Mouse (Mus musculus) T-helper 1 cell (primary cell): ENCODE measurements at regions not wholly inside any gene's neighbourhood (a gene's known extent, or its start where the extent isn't known, plus 50 kb on each side); places are given as distances from the start of the nearest gene placed in this dataset.

Experiments
- in situ Hi-C: fragments of 300-600 bp; cut with MboI, MseI; formaldehyde crosslinking; loops from one replicate; pipeline ENCODE4 v1.15.1; 2025; ENCODE audit warnings: high pct_unique_total_duplicates

- in situ Hi-C loops, result no loop called here
Observed at GRCm38 (mm10) chr10:102705848-102706247, 193.8 kb downstream of the Rassf9 start.

DNA sequence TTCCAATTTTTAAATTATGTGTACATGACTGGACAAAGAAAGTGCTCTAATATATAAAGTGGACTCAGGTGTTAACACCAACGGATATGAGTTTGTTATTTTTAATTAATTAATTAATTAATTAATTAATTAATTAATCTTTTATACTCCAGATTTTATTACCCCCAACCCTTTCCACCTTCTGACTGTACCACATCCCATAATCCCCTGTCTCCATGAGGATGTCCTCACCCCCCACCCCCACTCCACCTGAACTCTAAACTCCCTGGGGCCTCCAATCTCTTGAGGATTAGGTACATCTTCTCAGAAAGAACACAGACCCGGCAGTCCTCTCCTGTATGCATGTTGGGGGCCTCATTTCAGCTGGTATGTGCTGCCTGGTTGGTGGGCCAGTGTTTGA is 182.8 kb downstream of the Rassf9 start:
- in situ Hi-C loops, result no loop called here

- in situ Hi-C loops, result no loop called here
Observed at GRCm38 (mm10) chr10:102689966-102690365, 177.9 kb downstream of the Rassf9 start.

GRCm38 (mm10) chr10:102686667-102687397 is 174.8 kb downstream of the Rassf9 start:
- in situ Hi-C loops, result no loop called here

DNA sequence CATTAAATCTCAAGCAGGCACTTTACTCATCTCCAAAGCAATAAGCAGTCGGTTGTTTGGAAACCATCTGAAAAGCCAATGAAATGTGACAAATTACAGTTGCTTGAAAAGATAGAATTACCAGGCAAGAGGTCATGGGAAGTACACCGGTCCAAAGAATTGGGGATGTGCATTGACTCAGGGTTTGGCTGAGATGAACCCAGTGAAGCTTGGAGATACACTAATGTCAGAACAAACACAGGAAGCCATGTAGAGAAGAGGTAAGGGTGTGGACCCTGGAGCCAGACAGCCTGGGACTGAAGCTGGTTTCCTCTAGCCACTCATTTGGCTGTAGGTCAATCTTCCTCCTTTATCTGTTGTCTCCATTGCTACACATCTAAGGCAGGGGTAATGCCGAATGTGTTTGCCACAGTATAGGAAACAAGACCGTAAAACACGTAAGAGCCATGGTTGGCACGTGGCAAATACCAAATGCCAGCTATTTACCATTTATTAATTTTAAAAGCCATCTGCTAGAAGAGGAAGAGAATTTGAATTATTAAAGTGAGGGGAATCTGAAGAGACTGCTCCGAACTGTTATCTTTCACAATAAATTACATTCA is 173.9 kb downstream of the Rassf9 start:
- in situ Hi-C loops, result no loop called here

GRCm38 (mm10) chr10:102667359-102667758 is 155.3 kb downstream of the Rassf9 start:
- in situ Hi-C loops, result no loop called here

DNA sequence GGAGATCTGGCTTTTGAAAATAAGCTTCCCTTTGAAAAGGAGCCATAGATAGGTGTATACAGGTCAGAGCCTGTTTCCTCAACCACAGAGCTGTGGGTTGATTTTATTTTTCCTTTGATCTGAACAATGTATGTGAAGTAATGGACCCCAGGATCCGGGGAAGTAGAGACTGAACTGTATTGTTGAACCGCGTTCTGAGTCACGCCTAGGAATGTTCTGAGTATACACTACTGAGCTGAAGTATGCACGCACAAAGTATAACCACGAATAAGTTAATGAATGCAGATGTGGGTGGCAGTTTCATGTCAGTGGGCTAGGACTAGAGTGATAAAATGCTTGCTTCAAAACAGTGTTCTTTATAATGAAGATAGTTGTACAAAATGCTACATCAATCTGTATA is 147.7 kb downstream of the Rassf9 start:
- in situ Hi-C loops, result no loop called here

DNA sequence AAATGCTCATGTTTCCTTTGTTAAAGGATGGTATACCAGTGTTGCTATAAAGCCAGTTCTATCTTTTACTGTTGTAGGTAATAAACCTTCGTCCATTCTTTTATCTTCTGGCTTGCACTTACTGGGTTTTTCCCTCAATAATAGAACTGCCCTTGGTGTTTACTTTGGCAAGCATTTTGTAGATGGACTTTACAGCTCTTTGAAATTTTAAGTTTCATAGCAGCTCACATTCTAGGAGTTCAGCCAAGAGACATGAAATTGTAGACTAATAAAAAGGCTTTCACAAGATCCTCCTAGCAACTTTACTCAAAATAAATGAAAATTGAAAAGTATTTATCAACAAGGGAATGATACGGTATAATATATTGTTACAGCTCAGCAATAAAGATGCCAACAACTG is 124.5 kb downstream of the Rassf9 start:
- in situ Hi-C loops, result no loop called here

DNA sequence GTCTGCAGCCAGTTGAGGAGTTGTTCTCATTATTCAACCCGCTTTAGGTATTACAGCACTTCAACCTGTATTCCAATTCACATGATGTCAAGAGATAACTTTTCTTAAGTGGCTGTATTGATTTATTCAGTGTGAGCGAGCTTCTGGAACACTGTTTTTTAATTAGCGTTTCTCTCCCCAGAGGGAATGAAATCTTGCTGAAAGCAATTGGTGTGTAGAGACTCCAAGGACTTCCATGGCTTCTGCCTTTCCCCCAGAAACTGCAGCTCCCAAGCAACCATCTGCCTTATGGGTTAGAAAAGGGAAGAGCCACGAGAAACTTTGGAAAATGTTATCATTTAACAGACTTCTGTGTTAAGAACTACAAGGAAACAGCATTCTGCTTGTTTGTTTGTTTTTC is 121.4 kb downstream of the Rassf9 start:
- in situ Hi-C loops, result no loop called here

- in situ Hi-C loops, result no loop called here
Observed at GRCm38 (mm10) chr10:102628609-102629008, 116.6 kb downstream of the Rassf9 start.

GRCm38 (mm10) chr10:102623895-102624294 is 111.9 kb downstream of the Rassf9 start:
- in situ Hi-C loops, result no loop called here

DNA sequence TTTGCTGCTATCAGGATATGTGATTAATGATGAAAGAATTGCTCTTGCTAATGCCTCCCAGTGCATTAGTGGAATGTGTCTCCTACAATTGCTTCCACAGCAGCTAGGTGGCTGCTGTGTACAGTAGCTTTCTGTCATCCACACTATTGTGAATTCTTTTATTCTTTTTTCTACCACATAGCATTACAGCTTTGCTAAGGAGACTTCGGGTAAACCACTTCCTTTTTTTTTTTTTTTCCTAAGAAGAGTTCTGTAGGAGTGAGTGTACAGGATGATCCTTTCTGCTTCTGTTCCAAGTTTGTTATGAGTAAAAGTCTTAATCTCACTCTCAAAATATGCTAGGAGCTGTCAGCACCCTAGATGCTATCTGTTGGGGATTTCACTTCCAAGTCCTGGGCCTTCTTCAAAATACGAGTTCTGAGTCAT is 110.6 kb downstream of the Rassf9 start:
- in situ Hi-C loops, result no loop called here

DNA sequence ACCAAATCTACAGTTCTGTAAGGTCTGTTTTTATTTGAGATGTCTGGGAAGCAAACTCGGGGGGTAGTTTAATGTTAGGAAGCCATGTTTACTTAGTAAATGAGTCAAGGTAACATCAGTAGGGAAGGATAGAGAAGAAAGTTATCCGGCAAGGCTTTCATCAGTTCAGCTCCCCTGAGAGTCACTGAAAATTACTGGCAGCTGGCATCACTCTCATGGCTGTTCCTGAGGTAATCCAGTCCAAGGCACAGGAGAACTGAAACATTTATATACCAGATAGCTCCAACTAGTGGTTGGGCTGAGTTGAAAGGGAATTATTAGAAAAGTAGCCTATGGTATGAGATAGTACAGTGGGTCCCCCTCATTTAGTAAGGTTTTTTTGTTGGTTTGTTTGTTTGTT is 106.7 kb downstream of the Rassf9 start:
- in situ Hi-C loops, result no loop called here

DNA sequence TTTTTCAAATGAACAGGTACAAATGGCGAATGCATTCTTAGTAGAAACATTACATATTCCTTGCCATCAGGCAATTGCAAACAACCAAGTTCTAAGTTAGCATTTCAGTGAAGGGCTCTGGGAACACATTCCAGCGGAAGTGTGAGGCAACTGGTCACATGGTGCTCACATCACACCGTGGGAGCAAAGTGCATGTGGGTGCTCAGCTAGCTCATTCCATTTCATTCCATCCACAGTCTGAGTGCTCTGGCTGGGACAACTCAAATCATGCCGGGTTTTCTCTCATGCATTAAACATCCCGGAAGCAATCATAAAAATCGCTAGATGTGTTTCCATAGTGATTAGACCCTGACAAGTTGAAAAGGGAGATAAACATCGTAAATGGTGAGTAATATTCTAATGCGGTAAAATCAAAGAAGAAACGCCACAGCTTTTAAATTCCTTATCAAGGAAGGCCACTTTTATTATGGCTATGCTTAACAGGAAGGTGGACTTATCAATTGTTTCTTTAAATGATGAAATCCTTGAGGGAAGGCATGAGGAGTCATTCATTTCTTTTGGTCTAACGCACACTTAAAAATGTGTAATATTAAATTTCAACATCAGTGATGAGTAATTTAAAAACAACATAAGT is 104.1 kb downstream of the Rassf9 start:
- in situ Hi-C loops, result no loop called here
